Mouse (Mus musculus): ENCODE measurements around the gene Tas2r114.

The Tas2r114 gene
- long read RNA-seq, experiment 1 = 0 reads
- long read RNA-seq, experiment 2 = 0 reads

DNA sequence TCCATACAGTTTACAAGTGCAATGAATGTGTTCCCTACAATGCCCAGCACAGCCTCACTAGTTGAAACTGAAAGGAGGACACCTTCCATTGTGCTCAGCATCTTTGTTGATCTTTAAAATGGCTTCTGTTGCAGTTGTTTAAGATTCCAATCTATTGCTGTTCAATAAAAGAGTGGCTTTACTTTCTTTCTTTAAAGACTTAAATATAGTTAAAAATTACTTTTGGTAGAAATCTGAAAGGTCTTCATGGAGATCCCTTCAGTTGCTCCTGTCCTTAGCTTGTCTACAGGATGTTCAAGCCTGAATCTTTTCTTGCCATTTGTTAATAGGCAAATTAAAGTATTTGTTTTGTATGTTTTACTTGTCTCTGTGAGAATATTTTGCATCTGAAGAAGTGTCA, at the start of gene Tas2r114:
Gene Tas2r114, minus strand, starts transcription at position 101 of the 400 bp plus-strand sequence.
- intact Hi-C loops (cut with DNase I) = no loop called here

DNA sequence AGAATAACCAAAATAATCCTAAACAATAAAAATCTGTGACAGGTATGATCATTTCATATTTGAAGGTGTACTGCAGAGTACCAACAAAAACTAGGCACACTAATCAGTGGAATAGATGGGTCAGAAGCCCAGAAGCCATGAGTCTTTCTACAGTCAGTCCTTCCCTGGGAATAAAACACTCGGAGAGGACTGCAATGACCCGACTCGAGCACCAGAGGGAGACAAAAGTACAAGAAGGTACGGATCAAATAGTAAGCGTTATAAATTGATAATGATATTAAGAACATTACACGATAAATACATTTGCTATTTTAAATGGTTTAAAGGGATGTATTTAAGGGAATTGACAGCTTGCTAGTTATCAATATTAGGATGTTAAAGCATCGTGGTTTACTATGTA, 22.9 kb upstream of the Tas2r114 start:
- intact Hi-C loops (cut with DNase I) = loop anchor here (5.0 kb wide), 1 partner anchor 179 kb away; no protein-coding TSS in a partner anchor

- intact Hi-C loops (cut with DNase I) = no loop called here
These were observed 2.5 kb downstream of the Tas2r114 start, which contains the start of gene Tas2r105 for GRCm38 (mm10) chr6:131687395-131687794. Tas2r105 (minus strand) TSS chr6:131687495.

DNA sequence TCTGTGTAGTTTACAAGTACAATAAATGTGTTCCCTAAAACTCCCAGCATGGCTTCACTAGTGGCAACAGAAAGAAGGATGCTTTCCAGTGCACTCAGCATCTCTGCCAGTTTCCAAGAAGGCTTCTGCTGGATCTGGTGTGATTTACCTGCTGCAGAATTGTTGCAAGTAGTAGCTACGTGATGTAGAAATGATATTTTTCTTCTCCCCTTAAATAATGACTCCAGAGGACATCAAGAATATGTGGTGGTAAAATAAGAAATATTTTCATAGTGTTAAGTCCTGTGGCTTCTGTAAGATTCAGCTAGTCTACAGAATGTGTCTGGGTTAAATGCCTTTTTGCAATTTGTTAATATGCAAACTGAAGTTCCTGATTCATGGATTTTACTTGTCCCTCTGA, 4.2 kb downstream of the Tas2r114 start, which contains the start of gene Tas2r104:
Gene Tas2r104, minus strand, starts transcription at position 101 of the 400 bp plus-strand sequence.
- intact Hi-C loops (cut with DNase I) = no loop called here

DNA sequence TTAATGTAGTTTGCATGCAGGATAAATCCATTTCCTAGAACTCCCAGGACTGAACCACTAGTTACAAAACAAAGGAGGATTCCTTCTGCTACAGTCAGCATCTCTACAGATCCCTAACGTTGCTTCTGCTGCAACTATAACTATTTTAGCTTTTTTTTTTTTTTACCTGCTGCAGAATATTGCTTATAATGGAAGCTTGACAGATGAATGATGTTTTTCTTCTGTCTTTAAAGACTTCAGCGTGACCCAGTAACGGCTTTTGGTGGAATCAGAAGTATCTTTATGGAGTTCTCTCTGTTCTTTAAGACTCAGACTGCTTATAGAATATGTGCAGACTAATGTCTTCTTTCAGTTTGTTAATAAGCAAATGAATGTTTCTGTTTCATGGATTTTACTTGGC, 11.1 kb downstream of the Tas2r114 start, which contains the start of gene Tas2r106:
Gene Tas2r106, minus strand, starts transcription at position 101 of the 400 bp plus-strand sequence.
- intact Hi-C loops (cut with DNase I) = no loop called here

DNA sequence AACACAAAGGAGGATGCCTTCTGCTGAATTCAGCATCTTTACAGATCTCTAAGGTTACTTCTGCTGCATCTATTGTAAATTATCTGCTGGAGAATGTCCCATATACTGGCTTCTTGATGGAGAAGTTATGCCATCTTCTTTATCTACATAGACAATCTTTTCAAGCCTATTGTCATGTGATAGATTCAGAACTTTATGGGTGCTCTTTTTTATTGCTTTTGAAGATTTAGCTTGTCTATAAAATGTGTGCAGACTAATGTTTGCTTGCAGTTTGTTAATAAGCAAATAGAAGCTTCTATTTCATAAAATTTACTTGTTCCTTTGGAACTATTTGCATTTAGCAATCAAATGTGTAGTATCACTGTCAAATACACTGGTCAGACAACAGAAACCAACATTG, 29.8 kb downstream of the Tas2r114 start, which contains the start of gene Tas2r107:
Gene Tas2r107, minus strand, starts transcription at position 101 of the 400 bp plus-strand sequence.
- intact Hi-C loops (cut with DNase I) = no loop called here

All from adrenal gland (tissue).